Mouse (Mus musculus): ENCODE data around the gene Plcl1. TPM values are rescaled to one million over a fixed set of nuclear protein-coding genes. Genes with fewer than 3 reads are reported as not detected.
A peak's percentile ranks its signal among the peaks of the same experiment; 100 is the strongest.

Gene Plcl1
- not detected in 2 replicates for polyA plus RNA-seq (2012; ENCODE audit: insufficient read depth, insufficient read length, low replicate concordance, missing spikeins)

DNA sequence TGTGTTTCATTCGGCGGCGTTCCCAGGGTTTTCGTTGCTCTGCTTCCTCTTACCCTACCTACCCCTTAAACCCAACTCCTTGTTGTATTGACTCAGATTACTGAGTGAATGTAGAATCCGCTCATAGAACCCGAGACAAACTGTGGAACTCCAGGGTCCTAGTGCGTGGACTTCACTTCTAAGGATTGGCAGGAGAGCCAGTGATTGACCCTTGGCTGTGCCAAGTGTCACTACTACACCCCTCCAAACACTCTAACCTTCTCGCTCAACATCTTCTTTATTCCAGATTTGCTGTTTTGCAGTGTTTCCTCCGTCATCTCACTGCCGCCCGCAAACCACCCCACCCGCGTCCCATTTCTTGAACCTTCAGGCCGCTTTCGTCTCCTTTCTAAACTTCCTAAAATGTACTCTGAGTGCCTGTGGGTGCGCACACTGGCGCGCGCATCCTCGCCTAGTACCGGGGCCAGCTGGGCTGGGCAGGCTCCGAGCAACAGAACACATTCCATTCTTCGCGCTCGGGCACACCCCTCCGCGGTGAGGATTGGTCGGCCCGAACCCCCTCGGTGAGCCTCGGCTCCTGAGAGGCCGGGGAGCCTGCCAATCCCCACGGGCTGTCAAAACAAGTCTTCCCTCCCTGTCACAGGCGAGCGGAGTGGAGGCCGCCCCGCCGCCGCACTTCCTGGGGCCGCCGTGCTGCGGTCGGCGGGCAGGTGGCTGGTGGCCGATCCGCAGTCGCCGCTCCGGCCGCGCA, at the start of gene Plcl1:
Gene Plcl1 (plus strand): TSS at position 650 of the 751 bp plus-strand sequence.
- 1% methylated on average over 51 of the region's 51 CpGs for WGBS
- Histone ChIP-seq H3K4me3 (ENCODE audit: insufficient read depth, low read depth, low read length) (peak within 1 kb of the TSS; percentile 79), H3K4me1 (ENCODE audit: control insufficient read depth, insufficient read depth, low read length) (peaks cover 5% of the 10 kb centered on the region; the same call in 1 of the 2 replicates), H3K27ac (ENCODE audit: insufficient read depth, low read depth, low read length) (peak within 1 kb of the TSS; percentile 15; the same call in 1 of the 2 replicates)
- TF ChIP-seq CTCF (IDR thresholded peaks at IDR 0.05; ENCODE audit: insufficient read depth, low read depth, low read length) = no peak
- TF ChIP-seq POLR2A (IDR thresholded peaks at IDR 0.05; ENCODE audit: insufficient read depth, low read depth, low read length) = peak; percentile 44; the same call in 1 of the 2 replicates

DNA sequence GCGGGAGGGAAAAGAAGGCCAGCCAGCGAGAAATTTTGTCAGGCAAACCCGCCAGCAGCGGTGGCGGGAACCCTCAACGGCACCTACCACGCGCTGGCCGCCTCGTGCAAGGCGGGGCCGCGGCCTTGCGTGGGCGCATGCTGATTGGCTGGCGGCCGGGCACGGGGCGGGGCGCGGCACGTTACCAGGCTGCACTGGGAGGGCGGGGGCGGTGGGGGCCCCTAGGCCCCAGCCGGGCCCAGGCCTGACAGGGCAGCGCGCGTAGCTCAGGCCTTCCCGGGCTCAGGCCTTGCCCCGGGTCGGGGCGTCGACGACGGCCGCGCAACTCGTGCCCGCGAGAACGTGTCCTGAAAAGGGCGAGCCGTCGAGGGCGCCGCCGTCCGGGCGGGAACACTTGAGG, 43.1 kb upstream of the Plcl1 start:
- TF ChIP-seq POLR2A (IDR thresholded peaks at IDR 0.05; ENCODE audit: insufficient read depth, low read depth, low read length) (no peak), CTCF (IDR thresholded peaks at IDR 0.05; ENCODE audit: insufficient read depth, low read depth, low read length) (no peak)
- Histone ChIP-seq H3K27ac (ENCODE audit: insufficient read depth, low read depth, low read length) (no peak overlapping the region), H3K4me1 (ENCODE audit: control insufficient read depth, insufficient read depth, low read length) (no peaks in the 10 kb centered on the region), H3K4me3 (ENCODE audit: insufficient read depth, low read depth, low read length) (no peak overlapping the region)
- 56% methylated on average over 49 of the region's 49 CpGs for WGBS

DNA sequence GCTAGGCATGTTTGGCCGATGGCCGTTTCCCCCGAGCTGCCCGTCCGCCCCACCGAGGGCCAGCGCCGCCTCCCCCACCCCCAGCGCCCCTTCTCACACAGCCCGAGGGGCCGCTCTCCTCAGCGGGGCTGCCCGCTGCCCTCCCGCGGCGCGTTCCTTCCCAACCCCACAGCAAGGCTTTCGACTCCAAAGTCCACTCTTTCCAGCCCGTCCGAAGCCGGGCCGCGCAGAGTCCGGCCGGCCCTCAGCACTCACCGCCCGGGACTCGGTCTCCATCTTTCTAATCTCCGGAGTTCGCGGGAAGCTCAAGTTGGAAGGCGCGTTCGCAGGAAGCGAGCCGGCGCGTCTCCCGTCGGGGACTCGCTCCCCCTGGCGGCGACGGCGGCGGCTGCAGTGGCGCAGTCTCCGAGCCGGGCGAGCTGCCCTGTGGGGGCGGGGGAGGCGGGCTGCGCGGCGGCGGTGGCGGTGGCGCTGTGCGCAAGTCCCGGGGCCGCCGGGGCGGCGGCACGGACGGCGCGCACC, 42.6 kb upstream of the Plcl1 start, which contains the start of gene Boll:
Gene Boll (minus strand): TSS at position 426 of the 522 bp plus-strand sequence.
- WGBS = 15% methylated on average over 68 of the region's 68 CpGs
- Histone ChIP-seq H3K4me3 (ENCODE audit: insufficient read depth, low read depth, low read length) (peak within 1 kb of the TSS; percentile 43), H3K27ac (ENCODE audit: insufficient read depth, low read depth, low read length) (no peak within 1 kb of the TSS), H3K4me1 (ENCODE audit: control insufficient read depth, insufficient read depth, low read length) (no peaks in the 10 kb centered on the region)
- no peak for TF ChIP-seq POLR2A (IDR thresholded peaks at IDR 0.05; ENCODE audit: insufficient read depth, low read depth, low read length)
- peak; percentile 33; the same call in 1 of the 2 replicates for TF ChIP-seq CTCF (IDR thresholded peaks at IDR 0.05; ENCODE audit: insufficient read depth, low read depth, low read length)

DNA sequence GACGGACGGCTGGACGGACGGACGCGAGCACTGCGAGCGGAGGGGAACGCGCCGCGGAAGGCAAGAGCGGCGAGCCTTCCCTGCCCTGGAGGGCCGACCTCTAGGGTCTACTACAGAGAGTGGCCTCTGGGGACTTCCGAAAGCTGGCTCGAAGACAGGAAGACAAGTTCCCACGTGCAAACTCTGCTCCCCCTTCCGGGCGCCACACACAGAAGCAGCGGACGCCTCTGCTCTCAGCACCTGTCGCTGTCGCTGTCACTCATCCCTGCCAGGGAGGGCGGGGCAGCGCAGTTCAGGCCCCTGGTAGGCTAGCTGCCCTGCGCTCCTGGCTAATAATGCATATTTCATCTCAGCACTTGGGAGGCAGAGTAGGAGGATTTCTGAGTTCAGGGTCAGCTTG, 42.1 kb upstream of the Plcl1 start:
- Histone ChIP-seq H3K27ac (ENCODE audit: insufficient read depth, low read depth, low read length) (no peak overlapping the region), H3K4me3 (ENCODE audit: insufficient read depth, low read depth, low read length) (peak overlapping the region; percentile 43), H3K4me1 (ENCODE audit: control insufficient read depth, insufficient read depth, low read length) (no peaks in the 10 kb centered on the region)
- 3% methylated on average over 27 of the region's 27 CpGs for WGBS
- no peak for TF ChIP-seq POLR2A (IDR thresholded peaks at IDR 0.05; ENCODE audit: insufficient read depth, low read depth, low read length)
- no peak for TF ChIP-seq CTCF (IDR thresholded peaks at IDR 0.05; ENCODE audit: insufficient read depth, low read depth, low read length)

DNA sequence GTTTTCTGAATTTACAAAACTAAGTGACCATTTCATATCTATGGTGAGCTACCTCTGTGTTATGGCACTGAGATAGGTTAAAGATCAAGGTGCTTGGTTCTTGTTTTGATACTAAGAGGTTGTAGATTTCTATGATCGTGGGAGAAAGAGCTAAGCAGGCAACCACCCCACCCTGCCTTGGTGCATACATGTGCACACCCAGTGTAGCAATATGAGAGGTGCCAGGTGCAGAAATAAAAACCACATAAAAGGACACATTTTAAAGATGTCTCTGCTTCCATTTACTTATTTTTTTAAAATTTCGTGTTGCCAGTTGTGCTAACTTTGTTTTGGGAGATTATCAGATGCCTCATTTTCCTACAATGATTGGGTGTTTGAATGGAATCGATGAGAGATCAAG, 33.1 kb upstream of the Plcl1 start:
- H3K4me3 ChIP-seq (ENCODE audit: insufficient read depth, low read depth, low read length) = no peak overlapping the region
- H3K4me1 ChIP-seq (ENCODE audit: control insufficient read depth, insufficient read depth, low read length) = no peaks in the 10 kb centered on the region
- no peak overlapping the region for H3K27ac ChIP-seq (ENCODE audit: insufficient read depth, low read depth, low read length)
- WGBS = 89% methylated on average over 3 of the region's 3 CpGs
- TF ChIP-seq CTCF (IDR thresholded peaks at IDR 0.05; ENCODE audit: insufficient read depth, low read depth, low read length) (no peak), POLR2A (IDR thresholded peaks at IDR 0.05; ENCODE audit: insufficient read depth, low read depth, low read length) (no peak)

DNA sequence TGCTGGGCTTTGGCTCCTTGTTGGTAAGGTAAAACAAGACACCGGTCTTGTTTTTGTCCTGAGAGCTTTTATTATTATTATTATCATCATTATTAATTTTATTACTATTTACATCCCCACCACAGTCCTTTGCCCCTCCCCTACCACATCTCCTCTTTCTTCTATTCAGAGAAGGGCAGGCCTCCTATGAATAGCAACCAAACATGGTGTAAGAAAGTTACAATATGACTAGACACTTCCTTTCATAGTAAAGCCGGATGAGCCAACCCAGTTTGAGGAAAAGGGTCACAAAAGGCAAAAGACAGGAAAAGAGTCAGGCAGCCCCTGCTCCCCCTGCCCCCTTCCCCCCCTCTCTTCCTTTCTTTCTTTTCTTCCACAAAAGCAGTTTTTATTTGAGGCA, 25.2 kb upstream of the Plcl1 start:
- 77% methylated on average over 2 of the region's 2 CpGs for WGBS
- no peak for TF ChIP-seq POLR2A (IDR thresholded peaks at IDR 0.05; ENCODE audit: insufficient read depth, low read depth, low read length)
- no peak for TF ChIP-seq CTCF (IDR thresholded peaks at IDR 0.05; ENCODE audit: insufficient read depth, low read depth, low read length)
- peaks cover 2% of the 10 kb centered on the region; the same call in 1 of the 2 replicates for H3K4me1 ChIP-seq (ENCODE audit: control insufficient read depth, insufficient read depth, low read length)

DNA sequence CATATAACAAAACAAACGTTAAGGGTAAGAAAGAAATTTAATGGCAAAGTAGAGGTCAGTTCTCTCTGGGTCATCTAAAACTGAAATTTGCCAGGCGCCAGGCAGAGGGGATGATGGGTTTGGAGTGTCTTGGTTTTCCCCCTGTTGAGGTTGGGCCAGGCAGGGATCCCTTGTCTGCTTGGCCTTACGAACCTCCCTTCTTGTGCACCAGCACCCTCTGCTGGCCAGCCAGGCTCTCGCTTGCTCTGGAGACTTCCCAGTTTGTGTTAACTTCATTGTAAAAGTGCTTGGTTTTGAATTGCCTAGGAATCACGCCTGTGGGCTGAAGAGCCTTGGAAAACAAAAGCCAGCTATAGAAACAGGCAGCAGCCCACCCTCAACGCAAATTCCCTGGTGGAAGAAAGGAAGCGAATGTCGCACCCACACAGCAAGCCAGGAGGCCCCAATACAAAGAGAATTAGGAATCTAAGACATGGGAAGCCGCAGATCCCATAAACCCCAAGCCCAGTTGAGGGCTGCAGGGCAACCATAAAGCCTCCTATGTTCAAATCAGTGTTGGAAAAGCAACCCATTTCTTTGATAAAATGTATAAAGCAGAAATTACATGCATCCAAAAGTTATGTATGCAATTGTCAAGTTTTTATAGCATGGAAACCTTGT, 22.5 kb upstream of the Plcl1 start:
- Histone ChIP-seq H3K4me3 (ENCODE audit: insufficient read depth, low read depth, low read length) (no peak overlapping the region), H3K4me1 (ENCODE audit: control insufficient read depth, insufficient read depth, low read length) (peaks cover 2% of the 10 kb centered on the region; the same call in 1 of the 2 replicates), H3K27ac (ENCODE audit: insufficient read depth, low read depth, low read length) (no peak overlapping the region)
- 14% methylated on average over 9 of the region's 9 CpGs for WGBS
- TF ChIP-seq CTCF (IDR thresholded peaks at IDR 0.05; ENCODE audit: insufficient read depth, low read depth, low read length) = peak; percentile 86
- TF ChIP-seq POLR2A (IDR thresholded peaks at IDR 0.05; ENCODE audit: insufficient read depth, low read depth, low read length) = no peak

More for the DNA sequence above, 25.2 kb upstream of the Plcl1 start:
- Histone ChIP-seq H3K27ac (ENCODE audit: insufficient read depth, low read depth, low read length) (no peak overlapping the region), H3K4me3 (ENCODE audit: insufficient read depth, low read depth, low read length) (no peak overlapping the region)

DNA sequence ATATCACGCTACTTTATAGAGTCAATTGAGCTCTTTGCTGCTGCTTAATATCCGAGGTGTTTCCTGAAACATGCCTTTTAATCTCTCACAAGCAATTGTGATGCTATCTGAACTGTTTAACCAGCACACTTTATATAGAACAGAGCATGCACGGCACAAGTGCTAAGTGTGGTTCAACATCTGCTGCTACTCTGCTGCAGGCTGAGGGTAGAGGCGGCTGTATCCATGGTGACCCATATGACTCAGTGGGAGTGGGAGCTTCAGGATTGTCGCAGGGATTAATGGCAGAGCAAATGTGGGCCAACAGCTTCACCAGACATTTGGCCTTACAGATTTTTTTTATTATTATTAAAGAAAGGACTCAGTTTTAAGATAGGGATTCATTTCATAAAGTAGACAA, 5.8 kb upstream of the Plcl1 start:
- Histone ChIP-seq H3K27ac (ENCODE audit: insufficient read depth, low read depth, low read length) (no peak overlapping the region), H3K4me1 (ENCODE audit: control insufficient read depth, insufficient read depth, low read length) (no peaks in the 10 kb centered on the region), H3K4me3 (ENCODE audit: insufficient read depth, low read depth, low read length) (no peak overlapping the region)
- no peak for TF ChIP-seq CTCF (IDR thresholded peaks at IDR 0.05; ENCODE audit: insufficient read depth, low read depth, low read length)
- TF ChIP-seq POLR2A (IDR thresholded peaks at IDR 0.05; ENCODE audit: insufficient read depth, low read depth, low read length) = no peak
- WGBS = 37% methylated on average over 5 of the region's 5 CpGs

DNA sequence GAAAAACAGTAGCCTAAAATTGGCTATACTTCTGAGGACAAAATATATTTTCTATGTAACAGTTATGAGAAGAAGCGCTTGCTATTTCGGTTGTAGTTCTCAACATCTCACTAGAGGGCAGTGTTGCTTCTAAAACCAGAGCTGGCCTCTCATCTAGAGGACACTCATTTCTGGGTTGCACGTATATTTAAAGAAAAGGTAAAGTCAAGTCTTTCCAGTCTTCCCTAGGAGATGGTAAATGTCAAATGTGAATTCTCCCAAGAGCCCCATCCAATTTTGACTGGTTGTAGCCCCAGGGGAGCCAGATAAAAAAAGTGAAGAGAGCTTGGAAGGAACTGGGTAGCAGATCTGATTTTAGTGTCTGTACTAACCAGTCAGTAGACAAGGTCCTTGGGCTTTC, 1.3 kb upstream of the Plcl1 start:
- Histone ChIP-seq H3K4me1 (ENCODE audit: control insufficient read depth, insufficient read depth, low read length) (peaks cover 5% of the 10 kb centered on the region; the same call in 1 of the 2 replicates), H3K4me3 (ENCODE audit: insufficient read depth, low read depth, low read length) (no peak overlapping the region), H3K27ac (ENCODE audit: insufficient read depth, low read depth, low read length) (no peak overlapping the region)
- WGBS = 3% methylated on average over 3 of the region's 3 CpGs
- TF ChIP-seq CTCF (IDR thresholded peaks at IDR 0.05; ENCODE audit: insufficient read depth, low read depth, low read length) (no peak), POLR2A (IDR thresholded peaks at IDR 0.05; ENCODE audit: insufficient read depth, low read depth, low read length) (no peak)
